Mouse (Mus musculus) heart, embryonic 11.5 days (tissue): ENCODE measurements around the gene Rlbp1. TPM values are rescaled to one million over a fixed set of nuclear protein-coding genes. Genes with fewer than 3 reads are reported as not detected.

ENCODE experiments used
- ATAC-seq: fragments of 200-750 bp; cut with Nextera tagmentation; replicated peaks from 2 replicates; pipeline ENCODE4 v1.8.0; 2017; ENCODE audit warnings: moderate library complexity; ENCODE audit not compliant: insufficient number of reproducible peaks, low FRiP score, low TSS enrichment
- H3K27ac ChIP-seq: fragments of 300-500 bp; sonication (generic); 2 replicates; pipeline ENCODE4 v1.5.1; 2014; ENCODE audit warnings: mild to moderate bottlenecking, low read depth, low read length
- H3K27me3 ChIP-seq: fragments of 300-500 bp; sonication (generic); 2 replicates; pipeline ENCODE4 v1.6.1; 2014; ENCODE audit warnings: mild to moderate bottlenecking, low read length, mixed read lengths; ENCODE audit not compliant: control insufficient read depth, insufficient read depth
- H3K36me3 ChIP-seq: fragments of 300-500 bp; sonication (generic); 2 replicates; pipeline ENCODE4 v1.6.1; 2014; ENCODE audit warnings: mild to moderate bottlenecking, low read length, moderate library complexity, mixed read lengths; ENCODE audit not compliant: control insufficient read depth, insufficient read depth
- H3K4me1 ChIP-seq: fragments of 300-500 bp; sonication (generic); 2 replicates; pipeline ENCODE4 v1.6.1; 2014; ENCODE audit warnings: low read length; ENCODE audit not compliant: control insufficient read depth, insufficient read depth
- H3K4me2 ChIP-seq: fragments of 300-500 bp; sonication (generic); 2 replicates; pipeline ENCODE4 v1.6.1; 2014; ENCODE audit warnings: mild to moderate bottlenecking, moderate library complexity
- H3K4me3 ChIP-seq: fragments of 300-500 bp; sonication (generic); 2 replicates; pipeline ENCODE4 v1.5.1; 2014; ENCODE audit warnings: low read depth, low read length
- H3K9ac ChIP-seq: fragments of 300-500 bp; sonication (generic); 2 replicates; pipeline ENCODE4 v1.6.1; 2014; ENCODE audit warnings: mild to moderate bottlenecking, low read depth, low read length, moderate library complexity
- H3K9me3 ChIP-seq: fragments of 300-500 bp; sonication (generic); replicated peaks from 2 replicates; pipeline ENCODE4 v1.6.1; 2016; ENCODE audit warnings: low read length; ENCODE audit not compliant: control insufficient read depth
- WGBS: fragments of 180-500 bp; shearing (Covaris S2); extraction: QIAGEN DNeasy Blood & Tissue Kit; methylation state at CpG from one replicate; pipeline ENCODE4 v1.1.7; 2014; ENCODE audit not compliant: insufficient replicate concordance; 5-methylcytosine and 5-hydroxymethylcytosine counted together
- polyA plus RNA-seq: library from polyadenylated mRNA; unstranded; fragments of >200 nt; fragmentation: Nextera tagmentation; extraction: Ambion mirVana; gene quantifications from 2 replicates; pipeline ENCODE4 v1.2.1, GENCODE M21; 2014

Gene Rlbp1
- polyA plus RNA-seq, 1 experiment from 2014 or later, result 0.19 TPM

DNA sequence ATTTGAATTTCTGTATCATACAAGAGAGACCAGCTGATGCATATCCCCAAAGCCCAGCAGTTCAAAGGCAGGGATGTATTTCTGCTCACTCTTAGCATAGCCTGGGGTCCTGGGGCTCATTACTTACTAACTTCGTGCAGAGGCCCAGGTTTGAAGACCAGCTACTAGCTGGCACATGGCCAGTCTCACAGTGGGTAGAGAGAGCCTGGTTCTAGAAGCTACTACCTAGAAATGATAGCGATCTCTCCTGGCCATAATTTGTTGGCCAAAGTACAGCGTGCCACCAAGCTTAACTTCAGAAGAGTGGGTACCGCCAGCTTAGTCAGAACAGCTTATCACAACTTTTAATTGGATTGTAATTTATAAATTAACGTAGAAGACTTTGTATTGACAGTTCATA, 58.1 kb downstream of the Rlbp1 start:
- WGBS, result 88% methylated on average over 5 of the region's 5 CpGs
- no peak overlapping the region for H3K4me3 ChIP-seq

More for the DNA sequence above, 58.1 kb downstream of the Rlbp1 start:
- Histone ChIP-seq H3K27me3 (no peaks in the 10 kb centered on the region), H3K27ac (no peak overlapping the region), H3K9me3 (no peaks in the 10 kb centered on the region), H3K4me1 (no peaks in the 10 kb centered on the region), H3K9ac (no peak overlapping the region), H3K4me2 (no peak overlapping the region), H3K36me3 (peaks cover 5% of the 10 kb centered on the region; the same call in 1 of the 2 replicates)
- no peak for ATAC-seq

Other genes starting within 250 kb of the Rlbp1 start
- gene Mfge8, start 238.0 kb downstream of the Rlbp1 start, polyA plus RNA-seq, result 205 and 243 TPM in 2 replicates
- 4.9 and 6.1 TPM in 2 replicates for gene Abhd2, start 113.8 kb downstream of the Rlbp1 start, polyA plus RNA-seq
- gene Fanci, start 4.9 kb upstream of the Rlbp1 start, polyA plus RNA-seq, result 10.6 and 13.2 TPM in 2 replicates
- 23.9 and 28.1 TPM in 2 replicates for gene Polg, start 79.3 kb upstream of the Rlbp1 start, polyA plus RNA-seq
- not detected in 2 replicates for gene Rhcg, start 230.6 kb upstream of the Rlbp1 start, polyA plus RNA-seq